Mouse (Mus musculus) bone marrow, adult 2 months (tissue): ENCODE results near the gene Glb1.

Experiments used
- CTCF ChIP-seq: fragments of 200-500 bp; IDR thresholded peaks from 2 replicates; pipeline ENCODE4 v1.5.1; 2011; ENCODE audit warnings: low read length, control low read depth; ENCODE audit not compliant: control insufficient read depth, insufficient read depth
- POLR2A ChIP-seq: fragments of 200-500 bp; IDR thresholded peaks from 2 replicates; pipeline ENCODE4 v1.6.1; 2011; ENCODE audit warnings: low read depth, mild to moderate bottlenecking, control low read depth, low read length, borderline replicate concordance; ENCODE audit not compliant: control insufficient read depth

- no peak for TF ChIP-seq POLR2A
- TF ChIP-seq CTCF = no peak
Observed at GRCm38 (mm10) chr9:114522501-114522900, 121.6 kb downstream of the Glb1 start.
